25 mouse cellular contexts compared by ENCODE assay signal in the genomic region with DNA sequence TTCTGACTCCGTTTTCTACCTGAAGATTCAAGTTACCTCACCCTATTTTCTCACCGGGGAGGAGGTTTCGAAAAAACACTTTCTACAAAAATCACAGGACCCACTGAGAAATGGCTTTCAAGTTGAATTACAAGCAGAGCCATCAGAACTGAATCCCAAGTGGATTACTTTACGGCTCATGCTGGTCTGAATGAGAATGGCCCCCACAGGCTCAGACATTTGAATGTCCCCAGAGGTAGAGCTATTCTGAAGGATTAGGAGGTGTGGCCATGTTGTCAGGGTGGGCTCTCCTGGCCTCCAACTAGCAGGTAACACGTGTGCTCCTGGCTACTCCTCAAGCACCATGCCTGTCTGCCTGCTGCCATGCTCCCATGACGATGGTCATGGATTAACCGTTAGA.
DNase-seq lines count a peak whose midpoint lies in the region; ATAC-seq and TF ChIP-seq lines count a peak whose summit lies in the region.
"Had no signal": no experiment of that assay in that cellular context is flagged by ENCODE, and none has a peak within 500 bp of the region (broad histone marks: within the 10 kb centered on the region; RNA-seq: fewer than 3 reads in every experiment).

No protein-coding gene starts in this region.

- H3K4me3 ChIP-seq in intestine, embryonic 14.5 days (ENCODE audit: low read depth, low read length): no peak overlapping the region
- H3K4me3 ChIP-seq in intestine, postnatal 0 days (ENCODE audit: low read depth, low read length): no peak overlapping the region
- no peak overlapping the region for H3K4me3 ChIP-seq in testis, adult 2 months (ENCODE audit: control insufficient read depth, low read depth, low read length)
- no peak overlapping the region for H3K4me3 ChIP-seq in heart, embryonic 12.5 days
- H3K4me3 ChIP-seq: embryonic facial prominence, embryonic 13.5 days; embryonic facial prominence, embryonic 15.5 days; erythroblast, embryonic 14.5 days; forebrain, embryonic 10.5 days; forebrain, embryonic 12.5 days had no signal

- no peak for TF ChIP-seq POLR2A in testis, adult 2 months (IDR thresholded peaks at IDR 0.05; ENCODE audit: control insufficient read depth, low read depth, low read length)

- H3K27ac ChIP-seq in intestine, embryonic 14.5 days (ENCODE audit: low read depth): no peak overlapping the region
- no peak overlapping the region; the same call in 1 of the 2 replicates for H3K27ac ChIP-seq in intestine, postnatal 0 days (ENCODE audit: low read depth, low read length)
- 0 out of 2 replicates have a peak overlapping the region, but pooled peaks have one; percentile 13 for H3K27ac ChIP-seq in testis, adult 2 months (ENCODE audit: control insufficient read depth, insufficient read depth, low read depth, low read length)
- no peak overlapping the region for H3K27ac ChIP-seq in heart, embryonic 12.5 days (ENCODE audit: poor library complexity, severe bottlenecking)
- H3K27ac ChIP-seq: embryonic facial prominence, embryonic 13.5 days; embryonic facial prominence, embryonic 15.5 days; forebrain, embryonic 10.5 days; forebrain, embryonic 12.5 days had no signal

- no peak for ATAC-seq in intestine, embryonic 14.5 days (replicated peaks; ENCODE audit: low FRiP score, low TSS enrichment, low read depth)
- no peak for ATAC-seq in intestine, postnatal 0 days
- ATAC-seq in heart, embryonic 12.5 days (ENCODE audit: insufficient number of reproducible peaks, low FRiP score): no peak
- ATAC-seq: CD4-positive, CD25-positive, alpha-beta regulatory T cell, adult 4 months; forebrain, embryonic 14.5 days; forebrain, embryonic 16.5 days had no signal

- DNase-seq in intestine, embryonic 14.5 days (ENCODE audit: low spot score): peak; percentile 20
- DNase-seq in testis, postnatal 14 days (ENCODE audit: low spot score): no peak
- DNase-seq in ZHBTc4 (ENCODE audit: low read depth, low spot score): peak; percentile 63
- DNase-seq: adrenal gland, adult 8-10 months; adrenal gland, postnatal 14 days; adrenal gland, postnatal 36 days; B cell, adult 2 months; cerebellum, adult 11-12 months; cerebellum, adult 2 months; cerebellum, adult 9-10 months; cerebellum, postnatal 10 days; cerebellum, postnatal 25 days; embryo, embryonic 11 days had no signal

- H3K4me2 ChIP-seq in intestine, embryonic 14.5 days (ENCODE audit: low read length): no peak overlapping the region
- H3K4me2 ChIP-seq in intestine, postnatal 0 days (replicated peaks; ENCODE audit: low read depth): no peak overlapping the region
- no peak overlapping the region for H3K4me2 ChIP-seq in heart, embryonic 12.5 days
- H3K4me2 ChIP-seq: embryonic facial prominence, embryonic 13.5 days; embryonic facial prominence, embryonic 15.5 days; forebrain, embryonic 12.5 days had no signal

- H3K9me3 ChIP-seq in intestine, embryonic 14.5 days (ENCODE audit: control insufficient read depth, low read length): no peaks in the 10 kb centered on the region
- H3K9me3 ChIP-seq in intestine, postnatal 0 days (ENCODE audit: control insufficient read depth): no peaks in the 10 kb centered on the region
- H3K9me3 ChIP-seq in heart, embryonic 12.5 days (replicated peaks): no peaks in the 10 kb centered on the region
- H3K9me3 ChIP-seq: embryonic facial prominence, embryonic 13.5 days; embryonic facial prominence, embryonic 15.5 days; forebrain, embryonic 10.5 days; forebrain, embryonic 12.5 days had no signal

- H3K4me1 ChIP-seq in intestine, embryonic 14.5 days (replicated peaks; ENCODE audit: control insufficient read depth, insufficient read depth, low read length): no peaks in the 10 kb centered on the region
- no peaks in the 10 kb centered on the region for H3K4me1 ChIP-seq in intestine, postnatal 0 days (replicated peaks; ENCODE audit: control insufficient read depth, insufficient read depth, low read length)
- H3K4me1 ChIP-seq in testis, adult 2 months (ENCODE audit: control insufficient read depth, insufficient read depth, low read length): no peaks in the 10 kb centered on the region; the same call in 1 of the 2 replicates
- H3K4me1 ChIP-seq in heart, embryonic 12.5 days (replicated peaks): no peaks in the 10 kb centered on the region

- WGBS in intestine, embryonic 14.5 days: 92% methylated on average over 7 of the region's 7 CpGs
- WGBS in intestine, postnatal 0 days: 94% methylated on average over 7 of the region's 7 CpGs
- WGBS in heart, embryonic 12.5 days: 94% methylated on average over 7 of the region's 7 CpGs

- H3K9ac ChIP-seq in intestine, embryonic 14.5 days (ENCODE audit: low read length): no peak overlapping the region
- no peak overlapping the region for H3K9ac ChIP-seq in intestine, postnatal 0 days (ENCODE audit: low read depth, low read length)
- H3K9ac ChIP-seq in heart, embryonic 12.5 days: no peak overlapping the region
- H3K9ac ChIP-seq: embryonic facial prominence, embryonic 13.5 days; embryonic facial prominence, embryonic 15.5 days; forebrain, embryonic 12.5 days had no signal

- peaks cover 62% of the 10 kb centered on the region for H3K36me3 ChIP-seq in intestine, embryonic 14.5 days (ENCODE audit: control insufficient read depth, insufficient read depth, low read length)
- H3K36me3 ChIP-seq in intestine, postnatal 0 days (ENCODE audit: control insufficient read depth, insufficient read depth): peaks cover 50% of the 10 kb centered on the region
- H3K36me3 ChIP-seq in testis, adult 2 months (ENCODE audit: control insufficient read depth, insufficient read depth, low read length): peaks cover 4% of the 10 kb centered on the region
- H3K36me3 ChIP-seq in heart, embryonic 12.5 days: peaks cover 52% of the 10 kb centered on the region

- no peak for TF ChIP-seq CTCF in intestine, postnatal 0 days (IDR thresholded peaks at IDR 0.05; ENCODE audit: low read depth)
- no peak for TF ChIP-seq CTCF in testis, adult 2 months (IDR thresholded peaks at IDR 0.05; ENCODE audit: control insufficient read depth, insufficient read depth, insufficient replicate concordance, low read depth, low read length)

- H3K27me3 ChIP-seq in intestine, embryonic 14.5 days (replicated peaks; ENCODE audit: control insufficient read depth, insufficient read depth, low read length): no peaks in the 10 kb centered on the region
- no peaks in the 10 kb centered on the region for H3K27me3 ChIP-seq in intestine, postnatal 0 days (replicated peaks; ENCODE audit: control insufficient read depth, insufficient read depth, low read length)
- H3K27me3 ChIP-seq in testis, adult 2 months (ENCODE audit: control insufficient read depth, insufficient read depth, low read length): no peaks in the 10 kb centered on the region
- H3K27me3 ChIP-seq in heart, embryonic 12.5 days (replicated peaks): no peaks in the 10 kb centered on the region
- H3K27me3 ChIP-seq: CH12.LX; embryonic facial prominence, embryonic 13.5 days; embryonic facial prominence, embryonic 15.5 days; forebrain, embryonic 12.5 days had no signal
